Mouse (Mus musculus) embryonic facial prominence, embryonic 12.5 days (tissue): Measurements from ENCODE around the gene Vars2. TPM values are rescaled to one million over a fixed set of nuclear protein-coding genes. Genes with fewer than 3 reads are reported as not detected.

Experiments used
- ATAC-seq: fragments of 200-750 bp; cut with Nextera tagmentation; 2 replicates; pipeline ENCODE4 v1.8.0; 2017; ENCODE audit not compliant: insufficient number of reproducible peaks, insufficient read depth, low FRiP score, low TSS enrichment
- H3K27ac ChIP-seq: fragments of 300-500 bp; sonication (generic); 2 replicates; pipeline ENCODE4 v1.5.1; 2016; ENCODE audit warnings: mild to moderate bottlenecking
- H3K27me3 ChIP-seq: fragments of 300-500 bp; sonication (generic); 2 replicates; pipeline ENCODE4 v1.6.1; 2016; ENCODE audit warnings: mild to moderate bottlenecking, moderate library complexity
- H3K36me3 ChIP-seq: fragments of 300-500 bp; sonication (generic); 2 replicates; pipeline ENCODE4 v1.6.1; 2016; ENCODE audit warnings: mild to moderate bottlenecking
- H3K4me1 ChIP-seq: fragments of 300-500 bp; sonication (generic); 2 replicates; pipeline ENCODE4 v1.6.1; 2016
- H3K4me2 ChIP-seq: fragments of 300-500 bp; sonication (generic); replicated peaks from 2 replicates; pipeline ENCODE4 v1.6.1; 2016; ENCODE audit warnings: mild to moderate bottlenecking, moderate library complexity
- H3K4me3 ChIP-seq: fragments of 300-500 bp; sonication (generic); 2 replicates; pipeline ENCODE4 v1.5.1; 2016; ENCODE audit warnings: mild to moderate bottlenecking
- H3K9ac ChIP-seq: fragments of 300-500 bp; sonication (generic); 2 replicates; pipeline ENCODE4 v1.6.1; 2016; ENCODE audit warnings: mild to moderate bottlenecking, moderate library complexity
- H3K9me3 ChIP-seq: fragments of 300-500 bp; sonication (generic); 2 replicates; pipeline ENCODE4 v1.6.1; 2016; ENCODE audit warnings: mild to moderate bottlenecking, moderate library complexity
- WGBS: fragments of 180-500 bp; shearing (Covaris S2); methylation state at CpG from one replicate; pipeline ENCODE4 v1.1.7; 2016; 5-methylcytosine and 5-hydroxymethylcytosine counted together
- polyA plus RNA-seq: library from polyadenylated mRNA; unstranded; fragments of >200 nt; fragmentation: Nextera tagmentation; extraction: Ambion mirVana; gene quantifications from 2 replicates; pipeline ENCODE4 v1.2.1, GENCODE M21; 2016

The Vars2 gene
- polyA plus RNA-seq, 1 experiment from 2014 or later, result 18.5 TPM

DNA sequence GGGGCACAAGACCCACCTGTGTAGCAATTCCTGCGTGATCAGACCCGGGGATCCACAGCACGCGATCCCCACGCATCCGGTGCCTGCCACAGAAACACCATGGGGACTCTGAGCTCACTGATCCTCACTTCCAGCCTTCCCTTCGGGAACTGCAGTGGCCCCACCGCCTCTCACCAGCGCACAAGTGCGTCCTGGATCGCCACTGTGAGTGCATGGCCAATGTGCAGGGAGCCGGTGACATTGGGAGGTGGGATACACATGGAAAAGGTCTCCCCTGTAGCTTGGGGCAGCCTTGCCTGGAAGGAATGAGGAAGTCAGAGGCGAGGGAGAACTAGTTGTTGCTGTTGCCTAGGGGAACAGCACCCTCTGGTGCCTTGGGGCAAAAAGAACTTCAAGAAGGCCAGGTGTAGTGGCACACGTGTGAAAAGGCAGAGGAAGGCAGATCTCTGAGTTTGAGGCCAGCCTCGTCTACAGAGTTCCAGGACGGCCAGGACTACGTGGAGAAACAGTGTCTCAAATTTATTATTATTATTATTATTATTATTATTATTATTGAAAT lies 1.4 kb downstream of the Vars2 start:
- peaks cover 16% of the 10 kb centered on the region for H3K4me1 ChIP-seq
- H3K4me2 ChIP-seq, result peak overlapping the region; percentile 89
- no peak overlapping the region; the same call in 1 of the 2 replicates for H3K27ac ChIP-seq
- H3K4me3 ChIP-seq, result no peak overlapping the region
- 78% methylated on average over 17 of the region's 17 CpGs for WGBS
- no peaks in the 10 kb centered on the region for H3K9me3 ChIP-seq
- H3K36me3 ChIP-seq, result peaks cover 46% of the 10 kb centered on the region
- no peak for ATAC-seq
- peak overlapping the region; percentile 29; the same call in 1 of the 2 replicates for H3K9ac ChIP-seq
- H3K27me3 ChIP-seq, result no peaks in the 10 kb centered on the region

DNA sequence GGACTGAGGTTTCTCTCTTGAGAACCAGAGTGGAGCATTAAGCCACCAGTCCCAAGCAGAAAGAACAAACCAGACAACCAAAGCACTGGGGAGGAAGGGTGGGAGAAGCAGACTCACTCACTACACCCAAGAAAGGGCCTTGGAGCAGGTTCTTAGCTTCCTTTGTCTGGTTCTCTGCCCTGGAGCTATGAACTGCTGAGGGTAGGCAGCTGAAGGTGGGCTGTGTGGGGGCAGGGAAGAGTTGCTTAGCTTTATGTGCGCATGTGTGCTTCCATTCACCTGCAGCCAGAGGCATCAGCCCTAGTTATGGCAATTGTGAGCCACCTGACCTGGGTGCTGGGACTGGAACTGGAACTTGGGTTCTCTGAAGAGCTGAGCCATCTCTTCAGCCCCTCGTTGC lies 14.3 kb downstream of the Vars2 start:
- Histone ChIP-seq H3K27me3 (no peaks in the 10 kb centered on the region), H3K9me3 (no peaks in the 10 kb centered on the region), H3K4me2 (no peak overlapping the region), H3K4me3 (no peak overlapping the region), H3K36me3 (peaks cover 33% of the 10 kb centered on the region), H3K27ac (no peak overlapping the region), H3K4me1 (no peaks in the 10 kb centered on the region), H3K9ac (no peak overlapping the region)
- no peak for ATAC-seq
- WGBS, result 62% methylated on average over 2 of the region's 2 CpGs

DNA sequence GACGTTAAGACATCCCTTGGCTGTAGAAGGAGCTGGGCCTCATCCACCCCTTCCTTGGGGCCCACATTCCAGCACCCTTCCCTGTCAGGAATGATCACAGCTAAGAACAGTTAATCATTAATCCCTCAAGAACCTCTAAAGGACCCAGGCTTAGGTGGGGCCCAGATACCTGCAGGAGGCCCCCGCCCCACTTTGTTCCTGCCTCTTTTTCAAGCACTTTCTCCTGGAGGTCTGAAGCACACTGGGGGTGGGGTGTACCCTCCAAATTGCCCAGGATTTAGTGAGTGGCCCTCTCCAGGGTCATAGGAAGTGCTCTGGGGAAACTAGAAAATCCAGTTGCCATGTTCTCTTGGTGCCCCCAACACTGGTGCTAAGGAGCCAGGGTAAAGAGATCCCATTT lies 18.0 kb downstream of the Vars2 start:
- H3K36me3 ChIP-seq, result 0 out of 2 replicates have a peak, but pooled peaks cover under 1% of the 10 kb centered on the region

DNA sequence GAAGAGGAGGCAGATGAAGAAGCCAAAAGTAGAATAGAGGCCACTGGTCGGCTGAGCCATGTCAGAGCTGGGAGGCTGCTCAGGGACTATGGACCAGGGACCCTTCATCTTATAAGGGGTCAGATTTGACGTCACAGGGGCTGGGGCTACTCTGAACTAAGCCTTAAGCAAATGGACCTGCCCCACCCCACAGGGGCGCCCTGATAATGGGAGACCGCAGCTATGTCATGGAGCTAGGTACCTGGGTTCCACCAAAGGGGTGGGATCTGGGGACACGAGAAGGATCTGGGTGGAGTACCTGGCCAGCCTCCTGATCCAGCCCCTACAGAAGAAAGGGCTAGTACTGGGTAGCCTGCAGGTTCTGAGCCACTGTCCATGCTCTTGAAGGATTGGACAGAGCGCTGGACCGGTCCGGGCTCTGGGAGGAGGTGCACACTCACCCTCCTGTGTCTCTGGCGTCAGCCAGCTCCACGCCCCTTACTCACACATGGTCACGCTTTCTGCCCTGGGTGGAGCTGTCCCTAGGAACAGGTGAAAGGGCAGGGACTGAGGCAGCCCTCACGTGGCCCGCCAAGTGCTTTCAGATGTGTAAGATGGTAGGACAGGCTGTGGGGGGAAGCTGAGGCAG lies 23.7 kb downstream of the Vars2 start, which contains the start of gene Mucl3:
TSS of gene Mucl3 (minus strand) at position 87 of the 628 bp plus-strand sequence.
- Histone ChIP-seq H3K4me3 (no peak within 1 kb of the TSS), H3K4me2 (no peak within 1 kb of the TSS), H3K27ac (no peak within 1 kb of the TSS), H3K4me1 (no peaks in the 10 kb centered on the region), H3K9me3 (no peaks in the 10 kb centered on the region), H3K27me3 (no peaks in the 10 kb centered on the region), H3K36me3 (no peaks in the 10 kb centered on the region), H3K9ac (no peak within 1 kb of the TSS)
- WGBS, result 72% methylated on average over 13 of the region's 13 CpGs
- no peak for ATAC-seq

More for the DNA sequence above, 18.0 kb downstream of the Vars2 start:
- H3K9ac ChIP-seq, result no peak overlapping the region
- no peak overlapping the region for H3K4me2 ChIP-seq
- WGBS, result 67% methylated on average over 2 of the region's 2 CpGs
- no peaks in the 10 kb centered on the region for H3K27me3 ChIP-seq
- no peak overlapping the region for H3K27ac ChIP-seq
- H3K4me3 ChIP-seq, result no peak overlapping the region
- H3K4me1 ChIP-seq, result no peaks in the 10 kb centered on the region
- H3K9me3 ChIP-seq, result no peaks in the 10 kb centered on the region
- no peak for ATAC-seq

DNA sequence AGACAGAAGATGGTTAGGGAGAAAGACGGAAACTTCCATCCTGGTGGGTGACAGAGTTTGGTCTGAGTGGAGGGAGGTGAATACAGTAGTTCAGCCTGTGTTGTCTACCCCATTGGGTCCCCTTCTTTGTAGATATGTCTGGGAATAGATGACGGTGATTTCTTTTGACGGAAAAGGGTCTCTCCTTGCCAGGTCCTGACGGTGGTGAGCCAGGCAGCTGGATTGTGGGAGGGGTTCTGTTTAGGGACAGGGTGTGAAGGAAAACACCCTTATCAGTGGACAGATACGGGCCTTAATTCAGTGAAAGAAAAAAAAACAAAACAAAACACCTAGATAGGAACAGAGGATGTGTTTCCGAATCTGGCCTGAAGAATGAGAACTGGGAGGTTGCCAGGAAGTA lies 28.0 kb downstream of the Vars2 start:
- Histone ChIP-seq H3K4me3 (no peak overlapping the region), H3K4me1 (0 out of 2 replicates have a peak, but pooled peaks cover 5% of the 10 kb centered on the region), H3K27me3 (peaks cover 8% of the 10 kb centered on the region; the same call in 1 of the 2 replicates), H3K27ac (no peak overlapping the region), H3K9me3 (no peaks in the 10 kb centered on the region), H3K36me3 (no peaks in the 10 kb centered on the region), H3K9ac (no peak overlapping the region), H3K4me2 (no peak overlapping the region)
- WGBS, result 82% methylated on average over 6 of the region's 6 CpGs
- no peak for ATAC-seq

DNA sequence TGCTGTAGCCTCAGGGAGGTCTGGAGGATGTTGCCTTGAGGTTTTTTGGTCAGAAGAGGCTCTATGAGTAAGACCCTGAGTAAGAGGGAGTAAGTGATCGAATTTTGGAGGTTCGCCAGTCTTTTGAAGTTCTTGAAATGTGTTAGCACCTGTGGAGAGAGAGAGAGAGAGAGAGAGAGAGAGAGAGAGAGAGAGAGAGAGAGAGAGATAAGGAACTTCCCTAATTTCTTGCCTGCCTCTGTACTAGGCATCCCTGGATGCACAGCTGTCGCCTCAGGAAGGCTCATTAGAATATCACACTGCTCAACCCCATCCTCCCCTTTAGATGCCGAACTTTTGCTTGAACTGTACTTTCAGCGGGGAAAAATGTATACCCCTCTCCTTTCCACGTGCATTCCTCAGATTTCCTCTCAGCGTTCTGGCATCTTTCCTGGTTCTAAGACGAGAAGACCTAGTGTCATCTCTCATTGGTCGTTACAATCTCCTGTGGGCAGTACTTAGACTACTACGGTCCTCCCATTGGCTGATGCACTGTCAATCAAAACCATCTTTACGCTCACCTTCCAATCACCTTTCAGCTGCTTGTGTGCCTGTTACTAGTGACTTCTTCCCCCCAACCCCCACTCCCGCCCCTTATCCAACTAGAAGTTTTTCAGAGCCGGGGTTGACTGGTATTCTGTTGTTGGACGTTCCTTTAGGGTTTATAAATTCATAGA lies 28.8 kb downstream of the Vars2 start:
- H3K9me3 ChIP-seq, result no peaks in the 10 kb centered on the region
- H3K27ac ChIP-seq, result no peak overlapping the region
- H3K4me2 ChIP-seq, result peak overlapping the region; percentile 26; the same call in 1 of the 2 replicates
- H3K4me3 ChIP-seq, result 0 out of 2 replicates have a peak overlapping the region, but pooled peaks have one; percentile 7
- ATAC-seq, result peak; percentile 80
- WGBS, result 29% methylated on average over 14 of the region's 14 CpGs
- peaks cover 8% of the 10 kb centered on the region; the same call in 1 of the 2 replicates for H3K27me3 ChIP-seq
- H3K36me3 ChIP-seq, result no peaks in the 10 kb centered on the region
- H3K4me1 ChIP-seq, result peaks cover 5% of the 10 kb centered on the region; the same call in 1 of the 2 replicates
- H3K9ac ChIP-seq, result no peak overlapping the region

DNA sequence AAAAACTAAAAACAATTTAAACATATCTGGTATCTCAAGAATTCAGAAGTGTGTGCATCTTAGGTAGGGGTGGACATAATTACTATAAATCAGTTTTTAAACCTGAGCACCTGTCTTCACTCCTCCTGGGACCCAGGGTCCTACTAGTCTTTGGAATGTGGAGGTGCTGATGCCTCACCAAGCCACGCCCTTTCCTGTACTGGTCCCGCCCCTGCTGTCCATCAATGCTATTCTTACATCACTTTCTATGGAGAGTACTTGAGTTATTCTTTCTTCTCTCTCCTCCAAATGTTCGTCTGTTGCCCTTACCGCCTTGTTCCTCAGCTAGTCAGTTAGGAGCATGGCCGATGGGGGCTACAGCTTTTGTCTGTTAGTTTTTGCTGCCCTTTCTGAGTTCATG lies 31.0 kb downstream of the Vars2 start:
- Histone ChIP-seq H3K27me3 (peaks cover 8% of the 10 kb centered on the region; the same call in 1 of the 2 replicates), H3K9ac (no peak overlapping the region), H3K4me1 (peaks cover 5% of the 10 kb centered on the region; the same call in 1 of the 2 replicates), H3K4me2 (peak overlapping the region; percentile 63; the same call in 1 of the 2 replicates), H3K36me3 (no peaks in the 10 kb centered on the region), H3K4me3 (no peak overlapping the region), H3K27ac (no peak overlapping the region), H3K9me3 (no peaks in the 10 kb centered on the region)
- WGBS, result 41% methylated on average over 5 of the region's 5 CpGs
- ATAC-seq, result no peak

DNA sequence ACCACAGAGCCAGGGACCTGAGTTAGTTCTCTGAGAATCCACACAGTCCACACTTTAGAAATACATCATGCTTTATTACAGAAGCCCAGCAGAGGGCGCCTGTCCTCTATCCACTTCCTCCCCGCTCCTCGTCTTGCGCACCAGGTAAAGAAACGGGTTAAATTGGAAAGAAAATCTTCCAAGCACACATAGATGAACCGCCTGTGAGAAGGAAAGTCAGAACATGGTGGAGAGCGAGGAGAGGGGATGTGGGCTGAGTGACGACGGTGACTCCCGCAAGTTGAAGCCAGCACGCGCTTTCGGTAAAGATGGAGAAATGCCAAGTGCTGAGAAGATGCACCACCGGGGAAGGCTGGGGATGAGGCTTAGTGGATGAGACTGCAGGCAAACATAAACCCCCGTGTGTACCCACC lies 31.7 kb downstream of the Vars2 start:
- peak overlapping the region; percentile 38; the same call in 1 of the 2 replicates for H3K9ac ChIP-seq
- no peaks in the 10 kb centered on the region for H3K9me3 ChIP-seq
- H3K27me3 ChIP-seq, result peaks cover 8% of the 10 kb centered on the region; the same call in 1 of the 2 replicates
- WGBS, result 2% methylated on average over 15 of the region's 15 CpGs
- peak overlapping the region; percentile 36 for H3K4me3 ChIP-seq
- H3K4me1 ChIP-seq, result peaks cover 5% of the 10 kb centered on the region; the same call in 1 of the 2 replicates
- no peak overlapping the region for H3K27ac ChIP-seq
- H3K4me2 ChIP-seq, result peak overlapping the region; percentile 63
- ATAC-seq, result no peak
- no peaks in the 10 kb centered on the region for H3K36me3 ChIP-seq

DNA sequence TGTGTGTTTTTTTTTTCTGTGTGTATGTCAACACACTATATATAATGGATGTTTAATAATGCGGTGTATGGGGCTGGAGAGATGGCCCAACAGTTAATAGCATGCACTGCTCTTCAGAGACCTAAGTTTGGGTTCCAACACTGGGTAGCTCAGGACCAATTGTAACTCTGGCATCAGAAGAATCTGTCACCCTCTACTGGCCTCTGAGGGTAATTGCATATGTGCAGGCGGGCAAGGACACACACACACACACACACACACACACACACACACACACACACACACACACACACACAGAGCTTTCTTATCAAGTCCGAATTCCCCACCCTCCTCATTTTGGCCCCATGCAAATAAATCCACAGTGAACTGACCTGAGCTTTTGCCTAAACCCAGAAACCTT lies 32.2 kb downstream of the Vars2 start:
- Histone ChIP-seq H3K27ac (no peak overlapping the region), H3K4me2 (no peak overlapping the region), H3K36me3 (no peaks in the 10 kb centered on the region), H3K9ac (no peak overlapping the region), H3K27me3 (peaks cover 8% of the 10 kb centered on the region; the same call in 1 of the 2 replicates), H3K9me3 (no peaks in the 10 kb centered on the region), H3K4me1 (peaks cover 5% of the 10 kb centered on the region; the same call in 1 of the 2 replicates), H3K4me3 (no peak overlapping the region)
- no peak for ATAC-seq
- WGBS, result 77% methylated on average over 3 of the region's 3 CpGs

DNA sequence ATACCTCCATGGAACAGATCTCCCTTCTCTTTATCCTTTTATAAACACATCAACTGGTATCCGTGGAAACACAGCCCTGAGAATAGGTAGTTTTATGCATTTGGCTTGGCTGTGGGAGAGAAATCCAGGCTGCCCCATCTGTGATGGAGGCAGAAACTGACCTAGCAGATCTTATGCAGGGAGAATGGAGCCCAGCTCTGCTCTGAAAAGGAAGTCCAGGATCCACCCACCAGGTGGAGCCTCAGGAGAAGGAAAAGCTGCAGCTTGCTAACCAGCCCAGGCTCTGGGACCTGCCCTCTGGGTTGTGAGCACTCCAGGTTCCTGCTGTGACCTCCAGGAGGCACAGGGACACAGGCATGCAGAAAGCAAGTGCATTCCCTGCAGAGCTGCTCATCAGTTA lies 33.4 kb downstream of the Vars2 start:
- no peak overlapping the region for H3K4me2 ChIP-seq
- no peaks in the 10 kb centered on the region for H3K36me3 ChIP-seq
- peaks cover 5% of the 10 kb centered on the region; the same call in 1 of the 2 replicates for H3K4me1 ChIP-seq
- ATAC-seq, result no peak
- H3K27ac ChIP-seq, result no peak overlapping the region
- H3K4me3 ChIP-seq, result no peak overlapping the region
- peaks cover 8% of the 10 kb centered on the region; the same call in 1 of the 2 replicates for H3K27me3 ChIP-seq
- H3K9ac ChIP-seq, result no peak overlapping the region
- 21% methylated on average over 1 of the region's 1 CpGs for WGBS
- H3K9me3 ChIP-seq, result no peaks in the 10 kb centered on the region

DNA sequence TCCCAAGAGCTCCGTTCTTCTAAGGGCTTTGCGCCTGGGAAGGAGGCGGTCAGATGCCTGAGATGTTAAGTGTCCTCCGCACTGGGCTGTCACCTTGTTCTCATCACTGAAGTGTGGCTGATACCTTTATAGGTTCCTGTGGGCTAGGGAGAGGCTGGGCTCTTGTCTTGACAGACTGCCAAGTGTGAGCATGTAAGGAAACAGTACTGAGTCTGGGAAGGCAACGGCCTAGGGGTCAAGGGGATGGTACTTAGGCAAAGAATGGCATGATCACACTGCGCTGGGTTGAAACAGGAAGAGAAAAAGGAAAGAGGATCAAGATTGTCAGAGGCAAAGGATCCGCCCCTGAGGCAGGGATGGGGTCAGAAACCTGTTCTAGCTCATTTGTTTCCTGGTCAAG lies 40.9 kb downstream of the Vars2 start, which contains the start of gene Gm9573:
TSS of gene Gm9573 (minus strand) at position 101 of the 400 bp plus-strand sequence.
- no peak for ATAC-seq
- WGBS, result 83% methylated on average over 7 of the region's 7 CpGs
- Histone ChIP-seq H3K36me3 (no peaks in the 10 kb centered on the region), H3K4me3 (no peak within 1 kb of the TSS), H3K9ac (no peak within 1 kb of the TSS), H3K27me3 (0 out of 2 replicates have a peak, but pooled peaks cover 4% of the 10 kb centered on the region), H3K4me1 (no peaks in the 10 kb centered on the region), H3K9me3 (no peaks in the 10 kb centered on the region), H3K27ac (no peak within 1 kb of the TSS), H3K4me2 (no peak within 1 kb of the TSS)
